Mouse (Mus musculus) lung, embryonic 14.5 days (tissue): ENCODE data around the gene Ceacam18. TPM values are rescaled to one million over a fixed set of nuclear protein-coding genes. Genes with fewer than 3 reads are reported as not detected.

Experiments used
- ATAC-seq: fragments of 200-750 bp; cut with Nextera tagmentation; 2 replicates; pipeline ENCODE4 v1.8.0; 2017; ENCODE audit warnings: mild to moderate bottlenecking, moderate TSS enrichment, moderate library complexity; ENCODE audit not compliant: insufficient read depth
- DNase-seq: peaks from one replicate; pipeline ENCODE4 v3.0.0-alpha.2; 2015
- H3K27ac ChIP-seq: fragments of 300-500 bp; sonication (generic); 2 replicates; pipeline ENCODE4 v1.5.1; 2014; ENCODE audit warnings: low read depth, mild to moderate bottlenecking, moderate library complexity
- H3K27me3 ChIP-seq: fragments of 300-500 bp; sonication (generic); 2 replicates; pipeline ENCODE4 v1.6.1; 2014; ENCODE audit warnings: low read length, control low read depth; ENCODE audit not compliant: insufficient read depth
- H3K36me3 ChIP-seq: fragments of 300-500 bp; sonication (generic); 2 replicates; pipeline ENCODE4 v1.6.1; 2014; ENCODE audit warnings: control low read depth; ENCODE audit not compliant: insufficient read depth
- H3K4me1 ChIP-seq: fragments of 300-500 bp; sonication (generic); 2 replicates; pipeline ENCODE4 v1.6.1; 2014; ENCODE audit warnings: antibody characterized with exemption, control low read depth; ENCODE audit not compliant: insufficient read depth
- H3K4me2 ChIP-seq: fragments of 300-500 bp; sonication (generic); 2 replicates; pipeline ENCODE4 v1.6.1; 2014; ENCODE audit warnings: mild to moderate bottlenecking
- H3K4me3 ChIP-seq: fragments of 300-500 bp; sonication (generic); 2 replicates; pipeline ENCODE4 v1.5.1; 2014; ENCODE audit warnings: low read depth, low read length
- H3K9ac ChIP-seq: fragments of 300-500 bp; sonication (generic); 2 replicates; pipeline ENCODE4 v1.6.1; 2014
- H3K9me3 ChIP-seq: fragments of 300-500 bp; sonication (generic); 2 replicates; pipeline ENCODE4 v1.6.1; 2016; ENCODE audit warnings: low read depth, low read length, control low read depth
- CTCF ChIP-seq: IDR thresholded peaks from 2 replicates; pipeline ENCODE4 v1.5.1; 2016; ENCODE audit warnings: antibody characterized with exemption, low read depth
- WGBS: fragments of 180-500 bp; shearing (Covaris S2); extraction: QIAGEN DNeasy Blood & Tissue Kit; methylation state at CpG from one replicate; pipeline ENCODE4 v1.1.7; 2014; 5-methylcytosine and 5-hydroxymethylcytosine counted together
- polyA plus RNA-seq: library from polyadenylated mRNA; unstranded; fragments of >200 nt; fragmentation: Nextera tagmentation; extraction: Ambion mirVana; gene quantifications from 2 replicates; pipeline ENCODE4 v1.2.1, GENCODE M21; 2014

Ceacam18 gene
- polyA plus RNA-seq, 1 experiment from 2014 or later: not detected

GRCm38 (mm10) chr7:43613816-43614551 lies 20.5 kb upstream of the Ceacam18 start:
- DNase-seq (no peak), ATAC-seq (no peak)
- Histone ChIP-seq H3K36me3 (no peaks in the 10 kb centered on the region), H3K4me1 (no peaks in the 10 kb centered on the region), H3K27me3 (no peaks in the 10 kb centered on the region), H3K9me3 (no peaks in the 10 kb centered on the region), H3K9ac (no peak overlapping the region), H3K4me3 (no peak overlapping the region), H3K4me2 (no peak overlapping the region), H3K27ac (no peak overlapping the region)
- TF ChIP-seq CTCF: no peak
- WGBS: 91% methylated on average over 14 of the region's 14 CpGs

GRCm38 (mm10) chr7:43622927-43623326 lies 11.6 kb upstream of the Ceacam18 start:
- WGBS: 67% methylated on average over 7 of the region's 7 CpGs
- Histone ChIP-seq H3K9me3 (no peaks in the 10 kb centered on the region), H3K36me3 (no peaks in the 10 kb centered on the region), H3K27me3 (no peaks in the 10 kb centered on the region), H3K9ac (no peak overlapping the region), H3K4me1 (no peaks in the 10 kb centered on the region), H3K27ac (no peak overlapping the region), H3K4me3 (no peak overlapping the region), H3K4me2 (no peak overlapping the region)
- DNase-seq: no peak
- no peak for ATAC-seq
- TF ChIP-seq CTCF: no peak

- no peak overlapping the region for H3K27ac ChIP-seq
- no peaks in the 10 kb centered on the region for H3K27me3 ChIP-seq
- H3K36me3 ChIP-seq: no peaks in the 10 kb centered on the region
- H3K4me2 ChIP-seq: no peak overlapping the region
- no peaks in the 10 kb centered on the region for H3K9me3 ChIP-seq
- no peaks in the 10 kb centered on the region for H3K4me1 ChIP-seq
- 8% methylated on average over 10 of the region's 10 CpGs for WGBS
- DNase-seq (no peak), ATAC-seq (no peak)
- H3K4me3 ChIP-seq: no peak overlapping the region
- no peak overlapping the region for H3K9ac ChIP-seq
- TF ChIP-seq CTCF: no peak
These were observed 10.7 kb upstream of the Ceacam18 start for GRCm38 (mm10) chr7:43623819-43624218.

GRCm38 (mm10) chr7:43625065-43625464 lies 9.4 kb upstream of the Ceacam18 start:
- no peak for ATAC-seq

GRCm38 (mm10) chr7:43625794-43626422 lies 8.6 kb upstream of the Ceacam18 start:
- 75% methylated on average over 8 of the region's 8 CpGs for WGBS
- ATAC-seq: no peak
- TF ChIP-seq CTCF: no peak

More at GRCm38 (mm10) chr7:43625065-43625464, 9.4 kb upstream of the Ceacam18 start:
- no peaks in the 10 kb centered on the region for H3K36me3 ChIP-seq
- TF ChIP-seq CTCF: no peak
- H3K9me3 ChIP-seq: no peaks in the 10 kb centered on the region
- H3K27ac ChIP-seq: no peak overlapping the region
- H3K27me3 ChIP-seq: no peaks in the 10 kb centered on the region
- no peak overlapping the region for H3K4me3 ChIP-seq
- no peaks in the 10 kb centered on the region for H3K4me1 ChIP-seq
- 63% methylated on average over 3 of the region's 3 CpGs for WGBS
- H3K4me2 ChIP-seq: no peak overlapping the region
- no peak overlapping the region for H3K9ac ChIP-seq
- DNase-seq: no peak

GRCm38 (mm10) chr7:43633940-43634339 lies 567 bp upstream of the Ceacam18 start:
- 68% methylated on average over 4 of the region's 4 CpGs for WGBS
- no peak overlapping the region for H3K4me3 ChIP-seq
- no peak overlapping the region for H3K9ac ChIP-seq
- no peaks in the 10 kb centered on the region for H3K27me3 ChIP-seq
- H3K4me2 ChIP-seq: no peak overlapping the region
- no peak for DNase-seq
- no peak for ATAC-seq
- no peaks in the 10 kb centered on the region for H3K36me3 ChIP-seq
- H3K9me3 ChIP-seq: no peaks in the 10 kb centered on the region
- no peak overlapping the region for H3K27ac ChIP-seq
- TF ChIP-seq CTCF: no peak
- H3K4me1 ChIP-seq: no peaks in the 10 kb centered on the region

More at GRCm38 (mm10) chr7:43625794-43626422, 8.6 kb upstream of the Ceacam18 start:
- Histone ChIP-seq H3K9ac (no peak overlapping the region), H3K4me2 (no peak overlapping the region), H3K27me3 (no peaks in the 10 kb centered on the region), H3K4me1 (no peaks in the 10 kb centered on the region), H3K36me3 (no peaks in the 10 kb centered on the region), H3K4me3 (no peak overlapping the region), H3K27ac (no peak overlapping the region), H3K9me3 (no peaks in the 10 kb centered on the region)
- no peak for DNase-seq

GRCm38 (mm10) chr7:43636194-43636593 lies 1.7 kb downstream of the Ceacam18 start:
- no peak for DNase-seq
- Histone ChIP-seq H3K27ac (no peak overlapping the region), H3K9me3 (no peaks in the 10 kb centered on the region), H3K36me3 (no peaks in the 10 kb centered on the region), H3K9ac (no peak overlapping the region), H3K4me2 (no peak overlapping the region), H3K4me3 (no peak overlapping the region), H3K4me1 (no peaks in the 10 kb centered on the region), H3K27me3 (no peaks in the 10 kb centered on the region)
- TF ChIP-seq CTCF: no peak
- 61% methylated on average over 2 of the region's 2 CpGs for WGBS
- ATAC-seq: no peak
